Comparison of ENCODE assay signal across 8 mouse cellular contexts in the genomic region with DNA sequence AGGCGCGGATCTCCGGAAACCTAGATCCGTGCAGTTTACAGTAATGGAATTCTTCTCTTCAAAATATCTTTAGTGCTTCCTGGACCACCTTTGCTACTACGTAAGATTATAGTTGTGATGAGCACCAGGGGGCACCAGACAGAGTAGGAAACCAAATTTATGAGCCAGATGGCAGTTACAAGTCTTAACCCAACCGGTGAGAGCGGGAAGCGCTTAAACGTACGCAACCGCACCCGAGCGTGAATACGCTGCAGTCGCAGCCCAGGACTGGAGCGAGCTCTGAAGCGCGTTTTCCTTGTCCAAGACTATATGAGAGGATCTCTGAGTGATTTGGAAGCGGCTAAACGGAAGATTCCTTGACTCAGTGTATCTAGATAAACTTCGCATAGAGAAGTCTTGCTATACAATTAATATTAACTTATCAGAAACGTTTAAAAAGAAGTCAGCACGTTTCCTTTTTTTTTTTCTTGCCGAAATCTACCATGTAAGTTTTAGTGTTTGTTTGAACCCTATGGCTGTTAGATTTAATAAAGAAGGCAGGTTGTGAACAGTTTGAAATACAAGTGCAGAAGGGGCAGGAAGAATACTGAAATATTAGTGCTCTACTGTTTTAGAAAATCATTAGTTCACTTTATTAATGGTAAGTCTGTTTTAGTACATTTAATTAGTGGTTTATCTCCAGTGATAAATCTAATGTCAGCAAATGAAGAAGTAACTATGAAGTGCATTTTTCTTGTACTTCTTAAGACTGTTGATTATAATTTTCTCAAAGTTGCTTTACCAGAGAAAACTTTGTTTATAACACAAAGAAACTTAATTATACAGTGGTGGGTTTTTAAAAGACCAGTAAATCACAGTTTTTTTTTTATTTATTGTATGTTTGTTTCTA. TPM values are rescaled to one million over a fixed set of nuclear protein-coding genes. Genes with fewer than 3 reads are reported as not detected.
DNase-seq lines count a peak whose midpoint lies in the region; ATAC-seq and TF ChIP-seq lines count a peak whose summit lies in the region.

No protein-coding gene starts in this region.

- no peaks in the 10 kb centered on the region for H3K36me3 ChIP-seq in hindbrain, embryonic 10.5 days
- H3K36me3 ChIP-seq in lung, embryonic 15.5 days, result no peaks in the 10 kb centered on the region

- peak overlapping the region; percentile 28; the same call in 1 of the 2 replicates for H3K9ac ChIP-seq in lung, embryonic 15.5 days

- H3K27me3 ChIP-seq in hindbrain, embryonic 10.5 days (ENCODE audit: insufficient read depth, poor library complexity, severe bottlenecking), result no peaks in the 10 kb centered on the region
- no peaks in the 10 kb centered on the region for H3K27me3 ChIP-seq in lung, embryonic 15.5 days

- H3K9me3 ChIP-seq in hindbrain, embryonic 10.5 days, result no peaks in the 10 kb centered on the region
- H3K9me3 ChIP-seq in lung, embryonic 15.5 days, result no peaks in the 10 kb centered on the region

- peak; percentile 41 for ATAC-seq in frontal cortex, adult (ENCODE audit: low TSS enrichment)
- ATAC-seq in lung, embryonic 15.5 days (ENCODE audit: borderline replicate concordance, extremely low read depth, low FRiP score, low TSS enrichment), result no peak

- peak overlapping the region; percentile 97 for H3K27ac ChIP-seq in hindbrain, embryonic 10.5 days
- H3K27ac ChIP-seq in lung, embryonic 15.5 days, result peak overlapping the region; percentile 88
- H3K27ac ChIP-seq in olfactory bulb, adult 2 months (ENCODE audit: insufficient read depth, low read depth, low read length), result no peak overlapping the region

- DNase-seq in MEL-GATA-1-ER (ENCODE audit: extremely low read depth, low read depth), result peak; percentile 91
- peak; percentile 81 for DNase-seq in cerebellum, adult 9-10 months
- DNase-seq in hindbrain, embryonic 10.5 days (ENCODE audit: low spot score), result peak; percentile 82
- DNase-seq in layer of hippocampus, adult 9-10 months (ENCODE audit: low spot score), result peak; percentile 77
- peak; percentile 82 to 90 for DNase-seq in thymus, adult 18-20 months

- peak overlapping the region; percentile 89 for H3K4me2 ChIP-seq in lung, embryonic 15.5 days

- peaks cover 23% of the 10 kb centered on the region for H3K4me1 ChIP-seq in hindbrain, embryonic 10.5 days (replicated peaks)
- H3K4me1 ChIP-seq in lung, embryonic 15.5 days, result peaks cover 10% of the 10 kb centered on the region
- no peaks in the 10 kb centered on the region for H3K4me1 ChIP-seq in olfactory bulb, adult 2 months (ENCODE audit: control insufficient read depth, insufficient read depth, low read length)

- 3% methylated on average over 24 of the region's 24 CpGs for WGBS in hindbrain, embryonic 10.5 days
- WGBS in lung, embryonic 15.5 days, result 1% methylated on average over 24 of the region's 24 CpGs
- WGBS in olfactory bulb, adult 2 months, result 1% methylated on average over 24 of the region's 24 CpGs

- H3K4me3 ChIP-seq in hindbrain, embryonic 10.5 days, result peak overlapping the region; percentile 98
- peak overlapping the region; percentile 68 for H3K4me3 ChIP-seq in lung, embryonic 15.5 days
- H3K4me3 ChIP-seq in olfactory bulb, adult 2 months (ENCODE audit: insufficient read depth, low read depth, low read length), result peak overlapping the region; percentile 32

- TF ChIP-seq CTCF in olfactory bulb, adult 2 months (IDR thresholded peaks at IDR 0.05; ENCODE audit: insufficient read depth, low read depth, low read length), result no peak

- no peak for TF ChIP-seq POLR2A in olfactory bulb, adult 2 months (IDR thresholded peaks at IDR 0.05; ENCODE audit: insufficient read depth, low read depth, low read length)

RNA-seq across cellular contexts. Expression of a gene that starts 1.4 kb away (rescaled TPM):
- 41.1 and 46.2 TPM in 2 replicates for polyA plus RNA-seq in hindbrain, embryonic 10.5 days (2016; fragmentation: Nextera tagmentation; extraction: Ambion mirVana)
- 45.4 and 52.0 TPM in 2 replicates for polyA plus RNA-seq in lung, embryonic 15.5 days (2015; fragmentation: Nextera tagmentation; extraction: Ambion mirVana)
- polyA plus RNA-seq in olfactory bulb, adult 2 months (2012; ENCODE audit: insufficient read depth, insufficient read length, low replicate concordance, missing spikeins), result 357 and 481 TPM in 2 replicates

RNA-seq across cellular contexts. Expression of a gene that starts 53.2 kb away (rescaled TPM):
- not detected in 2 replicates for polyA plus RNA-seq in hindbrain, embryonic 10.5 days (2016; fragmentation: Nextera tagmentation; extraction: Ambion mirVana)
- polyA plus RNA-seq in lung, embryonic 15.5 days (2015; fragmentation: Nextera tagmentation; extraction: Ambion mirVana), result 0.26 and 0.62 TPM in 2 replicates
- not detected in 2 replicates for polyA plus RNA-seq in olfactory bulb, adult 2 months (2012; ENCODE audit: insufficient read depth, insufficient read length, low replicate concordance, missing spikeins)

Comparison
In these comparisons a context has a peak if more than half of its experiments do, and no peak if none do; other contexts are left out.
1. H3K4me3 ChIP-seq: peak in every context shown above with its lines; median percentile 98 in hindbrain, embryonic 10.5 days; 68 in lung, embryonic 15.5 days; 32 in olfactory bulb, adult 2 months.